Mouse (Mus musculus) stomach, adult 2 months (tissue): ENCODE measurements around the gene Zyg11b. TPM values are rescaled to one million over a fixed set of nuclear protein-coding genes. Genes with fewer than 3 reads are reported as not detected.

Source experiments
- polyA plus RNA-seq: library from polyadenylated mRNA; depleted of rRNA; stranded (reverse); fragments of >200 nt; gene quantifications from 2 replicates; pipeline ENCODE4 v1.2.3, GENCODE M21; 2012; rRNA removed

Gene Zyg11b
- 1.3 and 1.5 TPM in 2 replicates for polyA plus RNA-seq

GRCm38 (mm10) chr4:108300670-108301373, at the start of gene Zyg11b:
Gene Zyg11b (minus strand): TSS chr4:108301096.

GRCm38 (mm10) chr4:108327730-108328484, 27.0 kb upstream of the Zyg11b start, which contains the start of gene Coa7:
Gene Coa7 (plus strand): TSS chr4:108328140.

DNA sequence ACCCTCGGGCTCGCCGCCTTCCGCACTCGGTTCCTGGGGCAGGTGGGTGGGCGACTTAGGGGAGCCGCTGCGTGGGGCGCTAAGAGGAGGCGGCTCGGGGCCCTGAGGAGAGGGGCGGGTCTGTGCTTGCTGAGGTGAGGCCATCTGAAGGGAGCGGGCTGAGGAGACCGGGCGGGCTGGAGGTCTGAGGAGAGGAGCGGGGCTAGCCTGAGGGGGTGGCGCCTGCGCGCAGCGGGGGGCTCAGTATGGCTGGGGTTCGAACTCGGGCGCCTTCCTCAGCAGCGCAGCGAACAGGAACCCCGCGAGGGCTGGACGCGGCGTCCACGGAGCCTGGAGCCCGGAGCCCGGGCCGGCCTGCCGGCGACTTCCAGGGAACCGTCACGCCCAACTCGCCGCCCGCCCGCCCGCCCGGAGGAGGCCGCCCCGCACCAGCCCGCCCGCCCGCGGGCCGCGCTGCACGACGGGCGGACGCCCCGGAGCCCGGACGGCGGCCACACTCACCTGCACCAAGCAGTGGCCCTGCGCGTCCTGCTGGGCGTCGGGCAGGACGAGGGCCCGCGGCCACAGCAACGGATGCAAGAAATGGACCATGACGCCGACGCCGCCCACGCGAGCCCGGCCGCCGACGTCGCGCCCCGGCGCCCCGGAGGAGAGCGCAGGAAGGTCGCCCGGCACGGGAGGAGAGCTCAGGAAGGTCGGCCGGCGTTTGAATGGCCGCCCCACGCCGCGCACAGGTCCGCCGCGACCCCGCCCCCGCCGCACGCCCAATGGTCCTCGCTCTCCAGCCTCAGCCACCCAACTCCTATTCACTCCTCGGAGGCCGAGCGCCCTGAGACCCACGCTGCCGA, 83.3 kb downstream of the Zyg11b start, which contains the start of gene Zyg11a:
Gene Zyg11a, minus strand, starts transcription at position 717 of the 848 bp plus-strand sequence.

Other genes starting within 250 kb of the Zyg11b start
- gene Podn, start 204.7 kb downstream of the Zyg11b start, polyA plus RNA-seq: 17.2 and 19.1 TPM in 2 replicates
- gene Scp2, start 156.1 kb downstream of the Zyg11b start, polyA plus RNA-seq: 26.2 and 35.1 TPM in 2 replicates
- 45.9 and 51.3 TPM in 2 replicates for gene Echdc2, start 135.7 kb downstream of the Zyg11b start, polyA plus RNA-seq
- 0.10 TPM in 2 replicates for gene Zyg11a, start 83.0 kb downstream of the Zyg11b start, polyA plus RNA-seq
- 2.0 and 4.8 TPM in 2 replicates for gene Coa7, start 27.0 kb upstream of the Zyg11b start, polyA plus RNA-seq
- gene Shisal2a, start 82.3 kb upstream of the Zyg11b start, polyA plus RNA-seq: 0.44 TPM in 1 of 2 replicates, not detected in the other
- gene Gpx7, start 105.9 kb upstream of the Zyg11b start, polyA plus RNA-seq: 4.3 and 5.2 TPM in 2 replicates
- 7.7 and 9.6 TPM in 2 replicates for gene Tut4, start 158.3 kb upstream of the Zyg11b start, polyA plus RNA-seq